Mouse (Mus musculus): ENCODE data around the gene Gm14525. TPM values are rescaled to one million over a fixed set of nuclear protein-coding genes. Genes with fewer than 3 reads are reported as not detected.

The Gm14525 gene
- not detected for polyA plus RNA-seq (2017; shearing (Covaris generic))

GRCm38 (mm10) chrX:26702538-26702937 lies at the start of gene Gm14525:
Gene Gm14525 (minus strand): TSS chrX:26702638.

Other genes with a start within 250 kb of the Gm14525 start
- not detected for gene Slx, start 157.1 kb downstream of the Gm14525 start, polyA plus RNA-seq (2017; shearing (Covaris generic))
- gene Gm6121, start 233.1 kb upstream of the Gm14525 start, polyA plus RNA-seq (2017; shearing (Covaris generic)) = not detected

All from CD4-positive, CD25-positive, alpha-beta regulatory T cell, adult 9 weeks (primary cell).